Mouse (Mus musculus) bone marrow macrophage, adult 2 months (primary cell): ENCODE data around the gene Gtpbp6.

Experiments
- CTCF ChIP-seq: IDR thresholded peaks from 2 replicates; pipeline ENCODE4 v1.5.1; 2012; ENCODE audit warnings: low read depth, mild to moderate bottlenecking, low read length, moderate library complexity
- POLR2A ChIP-seq: IDR thresholded peaks from 2 replicates; pipeline ENCODE4 v1.6.1; 2012; ENCODE audit warnings: mild to moderate bottlenecking, low read depth, low read length, borderline replicate concordance

- TF ChIP-seq CTCF: no peak
- no peak for TF ChIP-seq POLR2A
Observed at GRCm38 (mm10) chr5:110108305-110108628, 270 bp upstream of the Gtpbp6 start.
